Mouse (Mus musculus): Measurements from ENCODE around the gene Fam69a. TPM values are rescaled to one million over a fixed set of nuclear protein-coding genes. Genes with fewer than 3 reads are reported as not detected.

The Fam69a gene
- total RNA-seq (2023), result 54.2 to 66.2 TPM (median 58.0 TPM) in 4 replicates

GRCm38 (mm10) chr5:107986967-107987834 lies at the start of gene Fam69a:
Gene Fam69a, minus strand, starts transcription at chr5:107987085.

GRCm38 (mm10) chr5:107900206-107901013 lies 86.5 kb downstream of the Fam69a start, which contains the start of gene Rpl5:
Gene Rpl5, plus strand, starts transcription at chr5:107900502.

GRCm38 (mm10) chr5:107874561-107875260 lies 112.2 kb downstream of the Fam69a start, which contains the start of gene Evi5:
Gene Evi5, minus strand, starts transcription at chr5:107875107.

Other genes with a start within 250 kb of the Fam69a start
- not detected in 4 replicates for gene Ube2d2b, start 157.0 kb downstream of the Fam69a start, total RNA-seq (2023)
- gene Evi5, start 112.0 kb downstream of the Fam69a start, total RNA-seq (2023), result 14.8 to 23.7 TPM (median 19.2 TPM) in 4 replicates
- 147 to 158 TPM (median 150 TPM) in 4 replicates for gene Rpl5, start 86.6 kb downstream of the Fam69a start, total RNA-seq (2023)
- 86.3 to 97.3 TPM (median 93.8 TPM) in 4 replicates for gene Mtf2, start 78.6 kb upstream of the Fam69a start, total RNA-seq (2023)
- 76.1 to 81.6 TPM (median 80.7 TPM) in 4 replicates for gene Tmed5, start 145.5 kb upstream of the Fam69a start, total RNA-seq (2023)
- gene Ccdc18, start 145.8 kb upstream of the Fam69a start, total RNA-seq (2023), result 1.8 to 2.1 TPM (median 2.0 TPM) in 4 replicates